Mouse (Mus musculus) mouse embryonic stem cell (cell line): ENCODE data around the gene Krtap17-1.

Source experiments
- in situ Hi-C, 2 experiments: fragments of 300-500 bp; cut with MboI; formaldehyde crosslinking; loops; 1 replicate in 1 of 2; 3 replicates in 1 of 2; pipeline ENCODE4 v1.14.3; 2019 to 2020; ENCODE audit warnings: low sequenced_read_pairs in 2 of 2, low pct_unique_long_range_greater_than_20kb in 1 of 2, mixed read lengths in 1 of 2; ENCODE audit not compliant: unreplicated experiment in 1 of 2

Gene Krtap17-1

GRCm38 (mm10) chr11:99983442-99983841, 10.4 kb downstream of the Krtap17-1 start:
- in situ Hi-C loops = no loop called here

- in situ Hi-C loops = no loop called here
These were observed 11.1 kb downstream of the Krtap17-1 start for GRCm38 (mm10) chr11:99982731-99983130.

- in situ Hi-C loops = no loop called here
These were observed 14.8 kb downstream of the Krtap17-1 start, which contains the start of gene Krtap29-1 for GRCm38 (mm10) chr11:99978953-99979352. Gene Krtap29-1, minus strand, starts transcription at chr11:99979053.

DNA sequence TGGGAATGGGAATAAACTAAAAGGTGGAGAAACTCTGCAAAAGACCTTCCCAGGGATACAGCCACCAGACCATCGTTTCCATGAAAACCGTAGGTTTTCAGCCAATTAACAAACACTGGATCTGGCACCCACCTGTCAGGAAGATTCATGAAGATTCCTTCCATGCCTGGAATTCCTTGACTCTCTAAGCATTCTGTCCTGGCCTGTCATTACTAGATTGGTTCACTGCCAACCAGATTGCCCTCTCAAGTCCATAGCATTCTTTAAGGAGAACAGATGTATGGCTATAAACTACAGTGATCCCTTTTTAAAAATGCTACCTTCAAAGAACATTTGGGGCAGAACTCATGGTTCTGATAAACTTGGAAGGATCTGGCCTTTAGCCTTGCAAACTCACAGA, 27.8 kb downstream of the Krtap17-1 start:
- in situ Hi-C loops = no loop called here

GRCm38 (mm10) chr11:99964213-99964612, 29.6 kb downstream of the Krtap17-1 start:
- in situ Hi-C loops = no loop called here

DNA sequence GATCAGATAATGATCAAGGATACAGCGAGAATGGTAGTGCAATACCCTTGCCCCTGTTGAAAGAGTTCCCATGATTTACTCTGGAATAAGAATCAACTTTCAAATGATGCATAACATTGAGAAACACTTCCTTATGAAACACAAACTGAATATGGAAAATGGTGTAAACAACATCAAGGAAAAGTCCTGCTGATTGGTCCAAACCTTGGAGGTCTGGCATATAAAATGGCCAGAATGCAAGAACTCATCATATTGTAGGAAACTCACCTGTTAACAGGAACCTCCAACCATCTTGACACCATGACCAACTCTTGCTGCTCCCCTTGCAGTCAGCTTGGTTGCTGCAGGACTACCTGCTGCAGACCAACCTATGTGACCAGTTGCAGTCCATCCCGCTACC, 45.6 kb downstream of the Krtap17-1 start, which contains the start of gene Krtap9-5:
TSS of gene Krtap9-5 (plus strand) at position 301 of the 400 bp plus-strand sequence.
- in situ Hi-C loops = no loop called here
